Mouse (Mus musculus) liver, embryonic 12.5 days (tissue): ENCODE results near the gene Itih5. TPM values are rescaled to one million over a fixed set of nuclear protein-coding genes. Genes with fewer than 3 reads are reported as not detected.
A peak's percentile ranks its signal among the peaks of the same experiment; 100 is the strongest.

Experiments used
- ATAC-seq: fragments of 200-750 bp; cut with Nextera tagmentation; 2 replicates; pipeline ENCODE4 v1.8.0; 2017; ENCODE audit warnings: moderate number of reproducible peaks, mild to moderate bottlenecking, moderate library complexity
- H3K27ac ChIP-seq: fragments of 300-500 bp; sonication (generic); 2 replicates; pipeline ENCODE4 v1.5.1; 2016; ENCODE audit warnings: mild to moderate bottlenecking
- H3K27me3 ChIP-seq: fragments of 300-500 bp; sonication (generic); replicated peaks from 2 replicates; pipeline ENCODE4 v1.6.1; 2016; ENCODE audit warnings: mild to moderate bottlenecking, moderate library complexity
- H3K36me3 ChIP-seq: fragments of 300-500 bp; sonication (generic); 2 replicates; pipeline ENCODE4 v1.6.1; 2016; ENCODE audit warnings: mild to moderate bottlenecking, moderate library complexity
- H3K4me1 ChIP-seq: fragments of 300-500 bp; sonication (generic); 2 replicates; pipeline ENCODE4 v1.6.1; 2016
- H3K4me2 ChIP-seq: fragments of 300-500 bp; sonication (generic); 2 replicates; pipeline ENCODE4 v1.6.1; 2016; ENCODE audit warnings: mild to moderate bottlenecking, moderate library complexity
- H3K4me3 ChIP-seq: fragments of 300-500 bp; sonication (generic); 2 replicates; pipeline ENCODE4 v1.5.1; 2016; ENCODE audit warnings: mild to moderate bottlenecking, moderate library complexity
- H3K9ac ChIP-seq: fragments of 300-500 bp; sonication (generic); 2 replicates; pipeline ENCODE4 v1.6.1; 2016; ENCODE audit warnings: mild to moderate bottlenecking, moderate library complexity
- H3K9me3 ChIP-seq: fragments of 300-500 bp; sonication (generic); replicated peaks from 2 replicates; pipeline ENCODE4 v1.6.1; 2016; ENCODE audit warnings: mild to moderate bottlenecking, moderate library complexity
- WGBS: fragments of 180-500 bp; shearing (Covaris S2); methylation state at CpG from one replicate; pipeline ENCODE4 v1.1.7; 2016; ENCODE audit not compliant: insufficient replicate concordance; 5-methylcytosine and 5-hydroxymethylcytosine counted together
- polyA plus RNA-seq: library from polyadenylated mRNA; unstranded; fragments of >200 nt; fragmentation: Nextera tagmentation; extraction: Ambion mirVana; gene quantifications from 2 replicates; pipeline ENCODE4 v1.2.1, GENCODE M21; 2016

Gene Itih5
- polyA plus RNA-seq, 1 experiment from 2014 or later: 5.1 TPM

GRCm38 (mm10) chr2:10265881-10266280 lies 112.5 kb downstream of the Itih5 start:
- Histone ChIP-seq H3K9me3 (no peaks in the 10 kb centered on the region), H3K27me3 (no peaks in the 10 kb centered on the region), H3K4me3 (no peak overlapping the region), H3K9ac (no peak overlapping the region), H3K27ac (no peak overlapping the region), H3K4me2 (no peak overlapping the region), H3K36me3 (no peaks in the 10 kb centered on the region), H3K4me1 (peaks cover 4% of the 10 kb centered on the region; the same call in 1 of the 2 replicates)
- ATAC-seq: no peak
- 31% methylated on average over 5 of the region's 5 CpGs for WGBS

GRCm38 (mm10) chr2:10272604-10273115 lies 119.3 kb downstream of the Itih5 start:
- no peaks in the 10 kb centered on the region for H3K36me3 ChIP-seq
- H3K9me3 ChIP-seq: no peaks in the 10 kb centered on the region
- WGBS: 64% methylated on average over 8 of the region's 9 CpGs
- no peak overlapping the region for H3K9ac ChIP-seq
- no peak overlapping the region for H3K27ac ChIP-seq
- no peak overlapping the region for H3K4me3 ChIP-seq
- H3K4me2 ChIP-seq: no peak overlapping the region
- ATAC-seq: no peak
- H3K4me1 ChIP-seq: no peaks in the 10 kb centered on the region
- H3K27me3 ChIP-seq: no peaks in the 10 kb centered on the region

- ATAC-seq: no peak
- Histone ChIP-seq H3K9ac (no peak overlapping the region), H3K4me3 (no peak overlapping the region), H3K27me3 (no peaks in the 10 kb centered on the region), H3K4me1 (no peaks in the 10 kb centered on the region), H3K4me2 (no peak overlapping the region), H3K27ac (no peak overlapping the region), H3K9me3 (no peaks in the 10 kb centered on the region), H3K36me3 (no peaks in the 10 kb centered on the region)
- WGBS: 67% methylated on average over 3 of the region's 3 CpGs
These were observed 120.2 kb downstream of the Itih5 start for GRCm38 (mm10) chr2:10273541-10274050.

- 0 out of 2 replicates have a peak, but pooled peaks have one; percentile 42 for ATAC-seq
- Histone ChIP-seq H3K9me3 (no peaks in the 10 kb centered on the region), H3K4me2 (no peak overlapping the region), H3K4me3 (no peak overlapping the region), H3K27me3 (no peaks in the 10 kb centered on the region), H3K27ac (no peak overlapping the region), H3K36me3 (no peaks in the 10 kb centered on the region), H3K9ac (no peak overlapping the region), H3K4me1 (no peaks in the 10 kb centered on the region)
- WGBS: 39% methylated on average over 2 of the region's 2 CpGs
These were observed 122.8 kb downstream of the Itih5 start for GRCm38 (mm10) chr2:10276194-10276593.

GRCm38 (mm10) chr2:10283686-10284085 lies 130.3 kb downstream of the Itih5 start:
- Histone ChIP-seq H3K36me3 (no peaks in the 10 kb centered on the region), H3K4me3 (no peak overlapping the region), H3K9me3 (no peaks in the 10 kb centered on the region), H3K9ac (no peak overlapping the region), H3K4me1 (peaks cover 7% of the 10 kb centered on the region; the same call in 1 of the 2 replicates), H3K27ac (no peak overlapping the region), H3K4me2 (no peak overlapping the region), H3K27me3 (peaks cover 29% of the 10 kb centered on the region)
- no peak for ATAC-seq
- WGBS: 19% methylated on average over 5 of the region's 5 CpGs

- 9% methylated on average over 10 of the region's 10 CpGs for WGBS
- no peak for ATAC-seq
- no peak overlapping the region for H3K9ac ChIP-seq
- peaks cover 7% of the 10 kb centered on the region; the same call in 1 of the 2 replicates for H3K4me1 ChIP-seq
- H3K27ac ChIP-seq: no peak overlapping the region
- no peaks in the 10 kb centered on the region for H3K36me3 ChIP-seq
- peaks cover 29% of the 10 kb centered on the region for H3K27me3 ChIP-seq
- H3K4me3 ChIP-seq: no peak overlapping the region
- no peaks in the 10 kb centered on the region for H3K9me3 ChIP-seq
- H3K4me2 ChIP-seq: no peak overlapping the region
These were observed 131.4 kb downstream of the Itih5 start for GRCm38 (mm10) chr2:10284636-10285270.

- Histone ChIP-seq H3K27me3 (peaks cover 29% of the 10 kb centered on the region), H3K27ac (no peak overlapping the region), H3K4me2 (no peak overlapping the region), H3K9me3 (no peaks in the 10 kb centered on the region), H3K4me1 (peaks cover 7% of the 10 kb centered on the region; the same call in 1 of the 2 replicates), H3K4me3 (no peak overlapping the region), H3K9ac (no peak overlapping the region), H3K36me3 (no peaks in the 10 kb centered on the region)
- 43% methylated on average over 11 of the region's 13 CpGs for WGBS
- no peak for ATAC-seq
These were observed 132.6 kb downstream of the Itih5 start for GRCm38 (mm10) chr2:10285975-10286374.

GRCm38 (mm10) chr2:10288142-10288831 lies 134.9 kb downstream of the Itih5 start:
- WGBS: 16% methylated on average over 12 of the region's 12 CpGs
- Histone ChIP-seq H3K4me3 (no peak overlapping the region), H3K9ac (no peak overlapping the region), H3K9me3 (no peaks in the 10 kb centered on the region), H3K27ac (no peak overlapping the region), H3K27me3 (peaks cover 24% of the 10 kb centered on the region), H3K4me2 (no peak overlapping the region), H3K4me1 (peaks cover 6% of the 10 kb centered on the region; the same call in 1 of the 2 replicates), H3K36me3 (no peaks in the 10 kb centered on the region)
- ATAC-seq: no peak; the same call in 1 of the 2 replicates

- Histone ChIP-seq H3K4me2 (no peak overlapping the region), H3K4me3 (no peak overlapping the region), H3K27ac (no peak overlapping the region), H3K9me3 (no peaks in the 10 kb centered on the region), H3K27me3 (peaks cover 19% of the 10 kb centered on the region), H3K36me3 (no peaks in the 10 kb centered on the region), H3K4me1 (peaks cover under 1% of the 10 kb centered on the region; the same call in 1 of the 2 replicates), H3K9ac (no peak overlapping the region)
- 0% methylated on average over 1 of the region's 1 CpGs for WGBS
- no peak for ATAC-seq
These were observed 135.5 kb downstream of the Itih5 start for GRCm38 (mm10) chr2:10288881-10289280.

- no peak for ATAC-seq
- 65% methylated on average over 7 of the region's 7 CpGs for WGBS
- Histone ChIP-seq H3K4me1 (no peaks in the 10 kb centered on the region), H3K9me3 (no peaks in the 10 kb centered on the region), H3K9ac (no peak overlapping the region), H3K4me2 (no peak overlapping the region), H3K4me3 (no peak overlapping the region), H3K27ac (no peak overlapping the region), H3K27me3 (peaks cover 15% of the 10 kb centered on the region), H3K36me3 (no peaks in the 10 kb centered on the region)
These were observed 136.7 kb downstream of the Itih5 start for GRCm38 (mm10) chr2:10290115-10290514.

GRCm38 (mm10) chr2:10293556-10294206 lies 140.3 kb downstream of the Itih5 start:
- Histone ChIP-seq H3K27me3 (no peaks in the 10 kb centered on the region; the same call in 1 of the 2 replicates), H3K4me3 (no peak overlapping the region), H3K27ac (no peak overlapping the region), H3K4me1 (peaks cover 9% of the 10 kb centered on the region), H3K9me3 (no peaks in the 10 kb centered on the region), H3K4me2 (no peak overlapping the region), H3K9ac (no peak overlapping the region), H3K36me3 (no peaks in the 10 kb centered on the region)
- ATAC-seq: no peak
- WGBS: 60% methylated on average over 10 of the region's 10 CpGs

GRCm38 (mm10) chr2:10295908-10296307 lies 142.5 kb downstream of the Itih5 start:
- ATAC-seq: peak; percentile 58; the same call in 1 of the 2 replicates
- H3K4me3 ChIP-seq: no peak overlapping the region

More at GRCm38 (mm10) chr2:10295908-10296307, 142.5 kb downstream of the Itih5 start:
- H3K9ac ChIP-seq: no peak overlapping the region
- WGBS: 10% methylated on average over 10 of the region's 11 CpGs
- peaks cover 13% of the 10 kb centered on the region for H3K4me1 ChIP-seq
- no peaks in the 10 kb centered on the region for H3K9me3 ChIP-seq
- H3K27ac ChIP-seq: no peak overlapping the region
- H3K27me3 ChIP-seq: no peaks in the 10 kb centered on the region; the same call in 1 of the 2 replicates
- no peaks in the 10 kb centered on the region for H3K36me3 ChIP-seq
- peak overlapping the region; percentile 44 for H3K4me2 ChIP-seq
